Mouse (Mus musculus): ENCODE measurements at regions not wholly inside any gene's neighbourhood (a gene's known extent, or its start where the extent isn't known, plus 50 kb on each side); places are given as distances from the start of the nearest gene placed in this dataset.
A peak's percentile ranks its signal among the peaks of the same experiment; 100 is the strongest.

GRCm38 (mm10) chr9:52368911-52369310 is 200.5 kb upstream of the Zc3h12c start:
- H3K27me3 ChIP-seq (replicated peaks): no peaks in the 10 kb centered on the region
- H3K36me3 ChIP-seq (replicated peaks): no peaks in the 10 kb centered on the region
- H3K27ac ChIP-seq: no peak overlapping the region
- H3K4me1 ChIP-seq: peaks cover 17% of the 10 kb centered on the region
- H3K9ac ChIP-seq: no peak overlapping the region
- H3K4me2 ChIP-seq: no peak overlapping the region
- H3K4me3 ChIP-seq: no peak overlapping the region
- 0 out of 2 replicates have a peak, but pooled peaks have one; percentile 45 for ATAC-seq (replicated peaks)
- H3K9me3 ChIP-seq: no peaks in the 10 kb centered on the region
- 20% methylated on average over 9 of the region's 9 CpGs for WGBS

GRCm38 (mm10) chr9:52368080-52368479 is 199.7 kb upstream of the Zc3h12c start:
- no peaks in the 10 kb centered on the region for H3K9me3 ChIP-seq
- no peaks in the 10 kb centered on the region for H3K27me3 ChIP-seq (replicated peaks)
- no peak overlapping the region for H3K4me3 ChIP-seq
- peaks cover 17% of the 10 kb centered on the region for H3K4me1 ChIP-seq
- no peak overlapping the region for H3K9ac ChIP-seq
- no peak overlapping the region for H3K4me2 ChIP-seq
- H3K36me3 ChIP-seq (replicated peaks): no peaks in the 10 kb centered on the region
- 88% methylated on average over 3 of the region's 3 CpGs for WGBS
- ATAC-seq (replicated peaks): no peak
- H3K27ac ChIP-seq: no peak overlapping the region

DNA sequence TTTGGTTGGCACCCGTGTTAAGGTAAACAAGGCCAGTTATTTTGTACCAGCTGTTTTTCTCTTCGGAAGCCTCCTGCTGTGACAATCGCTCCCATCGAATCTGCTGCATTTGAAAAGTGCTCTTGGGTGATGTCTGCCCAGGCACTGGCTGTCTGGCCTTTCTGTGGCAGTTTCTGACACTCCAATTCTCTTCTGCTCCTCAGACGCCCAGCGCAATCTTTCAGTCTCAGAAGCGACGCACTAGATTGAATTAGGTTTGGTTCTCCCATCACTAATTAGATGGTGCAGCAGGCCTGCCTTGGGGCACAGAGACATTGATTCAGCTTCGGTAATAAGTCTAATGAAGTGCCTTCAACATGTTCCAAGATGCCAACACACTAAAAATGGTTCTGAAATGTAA is 197.7 kb upstream of the Zc3h12c start:
- Histone ChIP-seq H3K27ac (no peak overlapping the region), H3K9me3 (no peaks in the 10 kb centered on the region), H3K36me3 (replicated peaks) (no peaks in the 10 kb centered on the region), H3K9ac (no peak overlapping the region), H3K4me1 (peaks cover 10% of the 10 kb centered on the region; the same call in 1 of the 2 replicates), H3K4me2 (no peak overlapping the region), H3K4me3 (no peak overlapping the region), H3K27me3 (replicated peaks) (no peaks in the 10 kb centered on the region)
- no peak for ATAC-seq (replicated peaks)
- 49% methylated on average over 9 of the region's 9 CpGs for WGBS

GRCm38 (mm10) chr9:52361599-52361998 is 193.2 kb upstream of the Zc3h12c start:
- H3K27ac ChIP-seq: no peak overlapping the region
- no peaks in the 10 kb centered on the region for H3K27me3 ChIP-seq (replicated peaks)
- no peak overlapping the region for H3K4me2 ChIP-seq
- peaks cover 7% of the 10 kb centered on the region; the same call in 1 of the 2 replicates for H3K4me1 ChIP-seq
- no peaks in the 10 kb centered on the region for H3K9me3 ChIP-seq
- no peaks in the 10 kb centered on the region for H3K36me3 ChIP-seq (replicated peaks)
- H3K9ac ChIP-seq: no peak overlapping the region
- ATAC-seq (replicated peaks): no peak
- WGBS: 84% methylated on average over 2 of the region's 2 CpGs
- no peak overlapping the region for H3K4me3 ChIP-seq

DNA sequence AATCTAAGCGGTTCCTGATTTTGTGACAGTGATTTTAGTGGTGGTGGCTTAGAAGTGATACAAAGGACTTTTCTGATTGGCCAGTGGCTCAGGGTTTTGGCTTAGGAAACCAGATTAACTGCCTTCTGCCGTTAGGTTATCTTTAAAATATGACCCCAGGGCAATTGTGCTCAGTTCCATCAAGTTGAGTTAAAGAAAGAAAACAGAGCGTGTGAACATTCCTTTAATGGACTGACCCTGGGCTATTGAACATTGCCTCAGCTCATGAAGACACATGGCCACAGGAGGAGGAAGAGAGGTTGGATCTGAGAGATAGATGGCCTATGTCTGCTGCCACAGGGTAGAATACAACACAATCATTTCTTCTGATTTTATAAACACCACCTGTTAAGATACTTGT is 191.0 kb upstream of the Zc3h12c start:
- Histone ChIP-seq H3K27me3 (replicated peaks) (no peaks in the 10 kb centered on the region), H3K4me1 (peaks cover 3% of the 10 kb centered on the region; the same call in 1 of the 2 replicates), H3K36me3 (replicated peaks) (no peaks in the 10 kb centered on the region), H3K4me2 (no peak overlapping the region), H3K9ac (no peak overlapping the region), H3K9me3 (no peaks in the 10 kb centered on the region), H3K27ac (no peak overlapping the region), H3K4me3 (no peak overlapping the region)
- no peak for ATAC-seq (replicated peaks)
- WGBS: 65% methylated on average over 3 of the region's 3 CpGs

DNA sequence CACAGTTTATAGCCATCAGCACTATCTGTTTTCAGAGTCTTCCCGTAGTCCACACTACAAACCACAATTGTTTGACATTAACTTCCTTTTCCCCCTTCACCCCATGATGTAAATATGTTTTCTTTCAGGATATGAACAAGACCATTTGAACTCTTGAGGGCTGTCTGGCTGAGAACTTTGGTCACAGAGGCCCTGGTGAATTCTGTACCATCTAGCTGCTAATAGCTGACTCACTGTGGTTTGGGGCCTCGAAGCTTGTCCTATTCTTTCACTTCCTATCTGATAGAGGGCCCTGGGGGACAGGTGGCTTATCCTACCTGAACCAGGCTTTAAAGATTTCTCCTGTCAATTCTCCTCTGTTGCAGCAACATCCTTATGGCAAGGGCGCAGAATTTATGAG is 188.2 kb upstream of the Zc3h12c start:
- H3K4me3 ChIP-seq: no peak overlapping the region
- no peak overlapping the region for H3K27ac ChIP-seq
- peaks cover 3% of the 10 kb centered on the region; the same call in 1 of the 2 replicates for H3K4me1 ChIP-seq
- H3K4me2 ChIP-seq: no peak overlapping the region
- no peak for ATAC-seq (replicated peaks)
- H3K36me3 ChIP-seq (replicated peaks): no peaks in the 10 kb centered on the region
- WGBS: 90% methylated on average over 3 of the region's 3 CpGs
- H3K9ac ChIP-seq: no peak overlapping the region
- no peaks in the 10 kb centered on the region for H3K27me3 ChIP-seq (replicated peaks)
- no peaks in the 10 kb centered on the region for H3K9me3 ChIP-seq

DNA sequence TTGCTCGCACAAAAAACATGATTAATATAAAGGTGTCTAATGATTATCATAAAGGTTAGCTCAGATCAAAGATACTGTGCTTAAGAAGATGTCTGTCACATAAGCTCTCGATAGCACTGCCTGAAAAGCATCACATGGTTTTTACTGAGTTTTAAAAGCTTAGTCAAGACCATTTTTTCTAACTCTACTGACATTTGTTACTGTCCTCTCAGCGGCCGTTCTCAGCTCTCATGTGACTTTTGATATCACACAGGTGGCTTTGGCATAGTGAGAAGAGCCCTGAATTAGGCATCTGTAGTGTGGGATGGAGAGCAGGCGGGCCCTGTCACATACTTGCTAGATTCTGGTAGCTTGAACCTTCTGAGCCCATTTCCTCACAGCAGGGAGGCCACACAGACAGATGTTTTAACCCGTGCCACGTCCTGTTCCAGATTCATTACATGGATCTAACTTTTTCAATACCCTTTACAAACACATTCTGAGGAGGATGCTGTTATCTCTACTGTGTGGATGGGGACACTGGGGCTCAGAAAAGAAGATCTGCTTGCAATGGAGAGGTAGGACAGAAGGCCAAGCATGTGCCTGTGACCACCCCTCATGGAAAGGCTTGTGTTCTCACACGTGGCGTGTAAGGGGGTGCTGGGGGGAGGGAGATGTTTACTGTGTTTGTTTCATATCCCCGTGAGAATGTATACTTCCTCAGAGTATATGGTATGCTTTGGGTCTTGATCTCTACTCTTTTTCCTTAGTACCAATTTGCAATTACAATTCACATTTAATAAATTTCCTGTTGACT is 187.0 kb upstream of the Zc3h12c start:
- Histone ChIP-seq H3K4me1 (peaks cover 3% of the 10 kb centered on the region; the same call in 1 of the 2 replicates), H3K27ac (no peak overlapping the region), H3K27me3 (replicated peaks) (no peaks in the 10 kb centered on the region), H3K9me3 (no peaks in the 10 kb centered on the region), H3K36me3 (replicated peaks) (no peaks in the 10 kb centered on the region), H3K4me3 (no peak overlapping the region), H3K9ac (no peak overlapping the region), H3K4me2 (no peak overlapping the region)
- ATAC-seq (replicated peaks): no peak
- 82% methylated on average over 10 of the region's 10 CpGs for WGBS

- Histone ChIP-seq H3K36me3 (replicated peaks) (no peaks in the 10 kb centered on the region), H3K9ac (no peak overlapping the region), H3K4me1 (no peaks in the 10 kb centered on the region), H3K27me3 (replicated peaks) (no peaks in the 10 kb centered on the region), H3K4me2 (no peak overlapping the region), H3K4me3 (no peak overlapping the region), H3K9me3 (no peaks in the 10 kb centered on the region), H3K27ac (no peak overlapping the region)
- ATAC-seq (replicated peaks): no peak
- WGBS: 80% methylated on average over 7 of the region's 7 CpGs
Measured at GRCm38 (mm10) chr9:52348536-52349527, 180.5 kb upstream of the Zc3h12c start.

DNA sequence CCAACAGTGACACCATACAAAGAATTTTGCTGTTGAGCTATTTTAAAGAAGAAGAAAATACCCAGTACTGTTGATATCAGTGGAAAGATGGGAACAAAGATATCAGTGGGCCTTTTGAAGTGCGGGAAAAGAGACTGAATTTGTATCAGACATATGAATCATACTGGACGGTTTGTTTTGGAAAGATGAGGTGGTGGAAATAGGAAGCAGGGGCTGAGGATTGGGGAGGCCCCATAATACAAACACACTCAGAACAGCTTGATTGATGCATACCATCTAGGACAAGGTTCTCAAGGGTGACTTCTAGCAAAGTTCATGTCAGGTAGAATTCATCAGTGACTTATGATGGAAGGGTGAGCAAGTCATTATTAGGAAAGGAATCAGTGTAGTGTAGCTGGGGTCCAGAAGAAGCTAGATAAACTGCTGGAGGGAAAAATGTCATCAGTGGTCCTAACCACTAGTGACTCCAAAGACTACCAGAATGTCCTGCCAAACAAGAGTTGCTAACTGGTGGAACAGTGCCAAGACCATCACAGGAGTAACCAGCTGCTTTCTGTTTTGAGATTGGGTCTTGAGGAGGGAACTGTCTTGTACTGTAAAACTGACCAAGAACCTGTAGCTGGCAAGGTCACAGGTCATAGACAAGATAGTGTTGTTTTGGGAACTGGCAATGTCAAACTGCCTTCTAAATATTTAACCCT is 176.0 kb upstream of the Zc3h12c start:
- Histone ChIP-seq H3K4me3 (no peak overlapping the region), H3K27me3 (replicated peaks) (no peaks in the 10 kb centered on the region), H3K36me3 (replicated peaks) (no peaks in the 10 kb centered on the region), H3K4me2 (no peak overlapping the region), H3K9me3 (no peaks in the 10 kb centered on the region), H3K4me1 (no peaks in the 10 kb centered on the region), H3K27ac (no peak overlapping the region), H3K9ac (no peak overlapping the region)
- no peak for ATAC-seq (replicated peaks)
- WGBS: 87% methylated on average over 2 of the region's 2 CpGs

DNA sequence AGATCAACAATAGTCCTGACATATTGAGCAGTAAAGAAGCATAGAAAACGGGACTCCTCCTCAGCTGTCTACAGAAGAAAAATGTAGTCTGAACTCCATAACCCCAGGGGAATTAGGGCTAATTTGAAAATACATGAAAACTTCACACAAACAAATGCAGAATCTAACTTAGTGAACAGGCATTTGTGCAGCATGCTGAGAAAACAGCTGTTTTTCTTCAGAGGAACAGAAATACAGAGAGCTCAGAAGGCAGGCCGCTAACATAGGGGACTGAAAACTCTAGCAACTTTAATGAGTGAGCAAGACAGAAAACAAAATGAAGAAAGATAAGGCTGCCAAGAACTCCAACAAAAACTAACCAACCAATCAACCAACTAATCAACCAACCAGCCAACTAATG is 172.7 kb upstream of the Zc3h12c start:
- no peaks in the 10 kb centered on the region for H3K36me3 ChIP-seq (replicated peaks)
- H3K27ac ChIP-seq: no peak overlapping the region
- no peaks in the 10 kb centered on the region for H3K4me1 ChIP-seq
- ATAC-seq (replicated peaks): no peak
- H3K4me2 ChIP-seq: no peak overlapping the region
- 74% methylated on average over 2 of the region's 2 CpGs for WGBS
- H3K9ac ChIP-seq: no peak overlapping the region
- H3K9me3 ChIP-seq: no peaks in the 10 kb centered on the region
- H3K27me3 ChIP-seq (replicated peaks): no peaks in the 10 kb centered on the region
- no peak overlapping the region for H3K4me3 ChIP-seq

DNA sequence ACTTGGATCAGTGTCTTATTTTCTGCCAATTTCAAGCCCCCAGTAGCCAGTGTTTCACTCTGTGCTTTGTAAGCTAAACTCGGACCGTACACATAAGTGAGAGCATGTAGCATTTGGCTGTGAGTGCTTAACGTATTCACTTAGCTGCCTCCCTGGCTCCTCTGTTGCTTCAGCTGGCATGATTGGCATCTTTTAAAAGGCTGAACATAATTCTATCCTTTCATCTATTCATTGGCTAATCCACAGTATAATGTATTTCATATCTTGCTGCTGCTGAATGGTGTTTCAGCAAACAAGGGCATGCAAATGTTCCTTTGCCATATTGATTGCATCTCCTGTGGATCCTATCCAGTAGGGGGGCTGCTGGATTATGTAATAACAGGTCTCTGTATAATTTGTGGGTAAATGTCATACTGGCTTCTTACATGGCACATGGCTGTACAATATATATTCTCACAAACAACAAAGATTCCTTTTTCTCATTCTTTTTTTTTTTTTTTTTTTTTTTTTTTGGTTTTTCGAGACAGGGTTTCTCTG is 169.5 kb upstream of the Zc3h12c start:
- 38% methylated on average over 4 of the region's 4 CpGs for WGBS
- Histone ChIP-seq H3K4me3 (no peak overlapping the region), H3K27me3 (replicated peaks) (no peaks in the 10 kb centered on the region), H3K9ac (no peak overlapping the region), H3K27ac (0 out of 2 replicates have a peak overlapping the region, but pooled peaks have one; percentile 4), H3K4me1 (no peaks in the 10 kb centered on the region), H3K9me3 (no peaks in the 10 kb centered on the region), H3K36me3 (replicated peaks) (no peaks in the 10 kb centered on the region), H3K4me2 (no peak overlapping the region)
- ATAC-seq (replicated peaks): peak; percentile 27; the same call in 1 of the 2 replicates

DNA sequence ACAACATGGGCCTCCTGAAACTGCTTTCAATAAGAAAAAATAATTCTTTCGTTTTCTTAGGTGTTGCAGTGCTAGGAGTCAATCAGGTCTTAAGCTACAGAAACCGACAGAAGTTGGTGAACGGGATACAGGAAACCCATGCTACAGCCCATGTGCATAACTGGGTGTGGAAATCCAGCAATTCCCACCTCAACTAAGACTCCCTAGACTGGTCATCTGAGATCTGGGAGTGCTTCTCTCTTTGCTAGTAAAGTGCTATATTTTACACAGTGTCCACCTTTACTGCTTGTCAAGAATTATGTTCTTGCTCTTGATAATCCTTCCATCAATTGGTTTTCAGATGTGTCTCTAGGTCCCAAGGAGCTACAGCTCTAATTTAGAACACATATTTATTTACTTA is 166.4 kb upstream of the Zc3h12c start:
- H3K27me3 ChIP-seq (replicated peaks): no peaks in the 10 kb centered on the region
- no peak overlapping the region for H3K4me2 ChIP-seq
- no peak overlapping the region for H3K4me3 ChIP-seq
- no peak for ATAC-seq (replicated peaks)
- H3K36me3 ChIP-seq (replicated peaks): no peaks in the 10 kb centered on the region
- H3K4me1 ChIP-seq: no peaks in the 10 kb centered on the region
- no peak overlapping the region for H3K27ac ChIP-seq
- no peak overlapping the region for H3K9ac ChIP-seq
- H3K9me3 ChIP-seq: no peaks in the 10 kb centered on the region
- WGBS: 89% methylated on average over 3 of the region's 3 CpGs

Data from midbrain, embryonic 15.5 days (tissue).